Mouse (Mus musculus): ENCODE data around the gene Slc6a17. TPM values are rescaled to one million over a fixed set of nuclear protein-coding genes. Genes with fewer than 3 reads are reported as not detected.

The Slc6a17 gene
- total and polyA plus RNA-seq, 3 experiments = 0.04 TPM; not detected in 2

DNA sequence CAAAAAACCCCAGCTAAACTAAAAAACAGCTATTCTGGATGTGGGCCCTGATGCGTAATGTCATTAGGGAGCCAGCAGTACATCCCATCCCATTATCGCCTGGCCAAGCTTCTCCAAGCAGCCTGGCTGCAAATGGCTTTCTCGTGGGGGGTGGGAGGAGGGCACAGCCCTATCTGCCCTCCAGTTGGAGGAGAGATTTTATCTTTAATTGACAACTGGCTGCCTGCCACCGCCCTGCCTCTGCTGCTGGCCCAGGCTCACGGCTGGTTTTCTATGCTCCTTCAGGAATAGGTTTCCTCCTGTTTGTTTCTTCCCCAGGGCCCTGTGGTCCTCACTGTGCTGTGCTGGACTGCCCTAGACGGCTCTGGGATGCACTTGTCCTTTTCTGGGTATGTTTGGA, 81.4 kb downstream of the Slc6a17 start:
- TF ChIP-seq ZNF384 (IDR thresholded peaks at IDR 0.05; ENCODE audit: low read depth, low read length) (no peak), CTCF (IDR thresholded peaks at IDR 0.05 in 2 of 3, conservative IDR thresholded peaks at IDR 0.05 in 1 of 3; ENCODE audit: control insufficient read depth in 1 of 3, insufficient read depth in 1 of 3, low read depth in 2 of 3, low read length in 3 of 3, poor library complexity in 1 of 3, severe bottlenecking in 1 of 3) (no peak), NRF1 (IDR thresholded peaks at IDR 0.05; ENCODE audit: insufficient read depth, low read depth, low read length, poor library complexity, severe bottlenecking) (no peak), MAX (IDR thresholded peaks at IDR 0.05; ENCODE audit: low read length) (no peak), CHD2 (IDR thresholded peaks at IDR 0.05; ENCODE audit: low read length) (no peak), SMC3 (IDR thresholded peaks at IDR 0.05; ENCODE audit: low read depth, low read length) (no peak), GABPA (IDR thresholded peaks at IDR 0.05; ENCODE audit: low read depth, low read length) (no peak), MAZ (IDR thresholded peaks at IDR 0.05; ENCODE audit: low read depth, low read length) (no peak), ZMIZ1 (IDR thresholded peaks at IDR 0.05; ENCODE audit: low read depth, low read length) (no peak), SIN3A (IDR thresholded peaks at IDR 0.05; ENCODE audit: low read length) (no peak), HCFC1 (IDR thresholded peaks at IDR 0.05; ENCODE audit: low read depth, low read length) (no peak), MXI1 (IDR thresholded peaks at IDR 0.05; ENCODE audit: low read depth, low read length) (no peak), POLR2AphosphoS2 (IDR thresholded peaks at IDR 0.05; ENCODE audit: low read length) (no peak), ETS1 (IDR thresholded peaks at IDR 0.05; ENCODE audit: low read depth, low read length) (no peak), TAL1 (IDR thresholded peaks at IDR 0.05; ENCODE audit: low read length) (no peak), ZKSCAN1 (IDR thresholded peaks at IDR 0.05; ENCODE audit: low read depth, low read length) (no peak), CHD1 (IDR thresholded peaks at IDR 0.05; ENCODE audit: low read depth, low read length) (no peak)
- no peak for DNase-seq (ENCODE audit: low read depth, low spot score)
- H3K79me2 ChIP-seq (ENCODE audit: control insufficient read depth, insufficient read depth, low read length, poor library complexity) = no peaks in the 10 kb centered on the region
- no peaks in the 10 kb centered on the region; a peak in 1 of 4 replicates for H3K4me1 ChIP-seq (ENCODE audit: control insufficient read depth in 1 of 2, insufficient read depth in 2 of 2, low read length in 2 of 2)
- no peak overlapping the region for H3K27ac ChIP-seq (ENCODE audit: control insufficient read depth, low read depth, low read length)
- H3K4me3 ChIP-seq (ENCODE audit: control insufficient read depth in 1 of 2, insufficient read depth in 1 of 2, low read depth in 2 of 2, low read length in 2 of 2) = no peak overlapping the region
- H3K36me3 ChIP-seq (ENCODE audit: control insufficient read depth in 1 of 2, insufficient read depth in 2 of 2, low read length in 2 of 2) = no peaks in the 10 kb centered on the region
- H3K27me3 ChIP-seq (ENCODE audit: control insufficient read depth in 1 of 2, insufficient read depth in 2 of 2, low read length in 2 of 2) = peaks cover 0 to 8% of the 10 kb centered on the region in 2 experiments; a peak in 2 of 4 replicates
- no peak overlapping the region for H3K9ac ChIP-seq (ENCODE audit: control insufficient read depth, low read depth, low read length, poor library complexity, severe bottlenecking)
- H3K9me3 ChIP-seq (replicated peaks; ENCODE audit: insufficient read depth, low read length) = no peaks in the 10 kb centered on the region

DNA sequence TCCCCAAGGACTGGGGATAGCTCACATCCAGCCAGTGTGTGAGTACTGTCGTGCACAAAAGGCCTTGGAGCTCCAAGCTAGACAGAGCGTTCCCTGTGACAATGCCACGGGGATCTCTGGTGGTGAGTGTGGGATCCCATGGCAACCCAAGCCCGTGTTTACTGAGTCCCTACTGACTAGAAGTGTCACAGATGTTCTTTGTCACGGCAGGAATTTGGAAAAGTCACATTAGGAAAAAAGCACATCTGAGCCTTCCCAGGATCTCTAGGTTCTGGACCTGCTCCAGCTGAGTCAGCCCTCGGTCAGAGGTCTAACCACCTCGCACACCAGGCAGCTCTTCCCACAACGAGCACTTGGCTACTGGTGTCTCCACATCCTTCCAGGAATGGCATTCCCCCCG, 84.2 kb downstream of the Slc6a17 start:
- no peaks in the 10 kb centered on the region for H3K79me2 ChIP-seq (ENCODE audit: control insufficient read depth, insufficient read depth, low read length, poor library complexity)
- no peaks in the 10 kb centered on the region for H3K9me3 ChIP-seq (replicated peaks; ENCODE audit: insufficient read depth, low read length)
- peaks cover 0 to 11% of the 10 kb centered on the region in 2 experiments; a peak in 2 of 4 replicates for H3K27me3 ChIP-seq (ENCODE audit: control insufficient read depth in 1 of 2, insufficient read depth in 2 of 2, low read length in 2 of 2)
- H3K9ac ChIP-seq (ENCODE audit: control insufficient read depth, low read depth, low read length, poor library complexity, severe bottlenecking) = no peak overlapping the region
- no peak for DNase-seq (ENCODE audit: low read depth, low spot score)
- H3K4me3 ChIP-seq (ENCODE audit: control insufficient read depth in 1 of 2, insufficient read depth in 1 of 2, low read depth in 2 of 2, low read length in 2 of 2) = no peak overlapping the region
- TF ChIP-seq TCF12 (IDR thresholded peaks at IDR 0.05; ENCODE audit: low read depth, low read length) = no peak
- TF ChIP-seq ZNF384 (IDR thresholded peaks at IDR 0.05; ENCODE audit: low read depth, low read length) = no peak
- TF ChIP-seq E2F4 (IDR thresholded peaks at IDR 0.05; ENCODE audit: borderline replicate concordance, low read depth, low read length) = no peak
- no peak for TF ChIP-seq GABPA (IDR thresholded peaks at IDR 0.05; ENCODE audit: low read depth, low read length)
- no peak for TF ChIP-seq RCOR1 (IDR thresholded peaks at IDR 0.05; ENCODE audit: low read depth, low read length)
- TF ChIP-seq NRF1 (IDR thresholded peaks at IDR 0.05; ENCODE audit: insufficient read depth, low read depth, low read length, poor library complexity, severe bottlenecking) = no peak
- TF ChIP-seq MEF2A (IDR thresholded peaks at IDR 0.05; ENCODE audit: extremely low read depth, insufficient replicate concordance, low read depth, low read length, poor library complexity, severe bottlenecking) = no peak
- no peak for TF ChIP-seq POLR2AphosphoS5 (IDR thresholded peaks at IDR 0.05; ENCODE audit: borderline replicate concordance, low read depth, low read length)
- no peak for TF ChIP-seq NELFE (IDR thresholded peaks at IDR 0.05; ENCODE audit: low read depth, low read length)
- no peak for TF ChIP-seq ZKSCAN1 (IDR thresholded peaks at IDR 0.05; ENCODE audit: low read depth, low read length)
- no peak for TF ChIP-seq SIN3A (IDR thresholded peaks at IDR 0.05; ENCODE audit: low read length)
- no peak for TF ChIP-seq CHD1 (IDR thresholded peaks at IDR 0.05; ENCODE audit: low read depth, low read length)
- TF ChIP-seq MAX (IDR thresholded peaks at IDR 0.05; ENCODE audit: low read length) = no peak
- no peak for TF ChIP-seq JUND (IDR thresholded peaks at IDR 0.05; ENCODE audit: low read depth, low read length)
- TF ChIP-seq MYB (IDR thresholded peaks at IDR 0.05; ENCODE audit: low read depth, low read length) = no peak
- no peak for TF ChIP-seq ETS1 (IDR thresholded peaks at IDR 0.05; ENCODE audit: low read depth, low read length)
- no peak for TF ChIP-seq CTCF (IDR thresholded peaks at IDR 0.05 in 2 of 3, conservative IDR thresholded peaks at IDR 0.05 in 1 of 3; ENCODE audit: control insufficient read depth in 1 of 3, insufficient read depth in 1 of 3, low read depth in 2 of 3, low read length in 3 of 3, poor library complexity in 1 of 3, severe bottlenecking in 1 of 3)
- no peak for TF ChIP-seq POLR2AphosphoS2 (IDR thresholded peaks at IDR 0.05; ENCODE audit: low read length)
- no peak overlapping the region for H3K27ac ChIP-seq (ENCODE audit: control insufficient read depth, low read depth, low read length)
- no peaks in the 10 kb centered on the region for H3K36me3 ChIP-seq (ENCODE audit: control insufficient read depth in 1 of 2, insufficient read depth in 2 of 2, low read length in 2 of 2)
- no peaks in the 10 kb centered on the region; a peak in 1 of 4 replicates for H3K4me1 ChIP-seq (ENCODE audit: control insufficient read depth in 1 of 2, insufficient read depth in 2 of 2, low read length in 2 of 2)
